Mouse (Mus musculus) heart, postnatal 0 days (tissue): ENCODE results near the gene Ggt5. TPM values are rescaled to one million over a fixed set of nuclear protein-coding genes. Genes with fewer than 3 reads are reported as not detected.

ENCODE experiments used
- ATAC-seq: fragments of 200-750 bp; cut with Nextera tagmentation; 2 replicates; pipeline ENCODE4 v1.8.0; 2017; ENCODE audit warnings: low read depth, moderate number of reproducible peaks, moderate library complexity; ENCODE audit not compliant: insufficient read depth
- DNase-seq: peaks from one replicate; pipeline ENCODE4 v3.0.0-alpha.2; 2016; ENCODE audit warnings: low spot score
- H3K27ac ChIP-seq: fragments of 300-500 bp; sonication (generic); 2 replicates; pipeline ENCODE4 v1.5.1; 2014; ENCODE audit warnings: low read depth, mild to moderate bottlenecking
- H3K27me3 ChIP-seq: fragments of 300-500 bp; sonication (generic); 2 replicates; pipeline ENCODE4 v1.6.1; 2014; ENCODE audit warnings: low read length, mixed read lengths; ENCODE audit not compliant: control insufficient read depth, insufficient read depth
- H3K36me3 ChIP-seq: fragments of 300-500 bp; sonication (generic); replicated peaks from 2 replicates; pipeline ENCODE4 v1.6.1; 2014; ENCODE audit warnings: low read length, mixed read lengths; ENCODE audit not compliant: control insufficient read depth, insufficient read depth
- H3K4me1 ChIP-seq: fragments of 300-500 bp; sonication (generic); 2 replicates; pipeline ENCODE4 v1.6.1; 2014; ENCODE audit warnings: antibody characterized with exemption; ENCODE audit not compliant: control insufficient read depth, insufficient read depth
- H3K4me2 ChIP-seq: fragments of 300-500 bp; sonication (generic); 2 replicates; pipeline ENCODE4 v1.6.1; 2014; ENCODE audit warnings: low read depth, mild to moderate bottlenecking, low read length, moderate library complexity
- H3K4me3 ChIP-seq: fragments of 300-500 bp; sonication (generic); 2 replicates; pipeline ENCODE4 v1.5.1; 2014; ENCODE audit warnings: low read depth, low read length
- H3K9ac ChIP-seq: fragments of 300-500 bp; sonication (generic); replicated peaks from 2 replicates; pipeline ENCODE4 v1.6.1; 2014; ENCODE audit warnings: low read depth, low read length, mixed read lengths
- H3K9me3 ChIP-seq: fragments of 300-500 bp; sonication (generic); replicated peaks from 2 replicates; pipeline ENCODE4 v1.6.1; 2016; ENCODE audit warnings: low read length; ENCODE audit not compliant: control insufficient read depth
- CTCF ChIP-seq: IDR thresholded peaks from 2 replicates; pipeline ENCODE4 v1.5.1; 2016; ENCODE audit warnings: antibody characterized with exemption, control low read depth, low read depth
- EP300 ChIP-seq: IDR thresholded peaks from 2 replicates; pipeline ENCODE4 v1.6.1; 2016; ENCODE audit warnings: antibody characterized with exemption, low read depth
- WGBS: fragments of 180-500 bp; shearing (Covaris S2); extraction: QIAGEN DNeasy Blood & Tissue Kit; methylation state at CpG from one replicate; pipeline ENCODE4 v1.1.7; 2014; 5-methylcytosine and 5-hydroxymethylcytosine counted together
- polyA plus RNA-seq: library from polyadenylated mRNA; unstranded; fragments of >200 nt; fragmentation: Nextera tagmentation; extraction: Ambion mirVana; gene quantifications from 2 replicates; pipeline ENCODE4 v1.2.1, GENCODE M21; 2015
- total RNA-seq: library from RNA; depleted of rRNA; stranded (reverse); fragments of >200 nt; gene quantifications from 2 replicates; pipeline ENCODE4 v1.2.3, GENCODE M21; 2014; ENCODE audit warnings: low replicate concordance

Ggt5 gene
- total and polyA plus RNA-seq, 2 experiments from 2014 or later, result 6.7 to 53.4 TPM

DNA sequence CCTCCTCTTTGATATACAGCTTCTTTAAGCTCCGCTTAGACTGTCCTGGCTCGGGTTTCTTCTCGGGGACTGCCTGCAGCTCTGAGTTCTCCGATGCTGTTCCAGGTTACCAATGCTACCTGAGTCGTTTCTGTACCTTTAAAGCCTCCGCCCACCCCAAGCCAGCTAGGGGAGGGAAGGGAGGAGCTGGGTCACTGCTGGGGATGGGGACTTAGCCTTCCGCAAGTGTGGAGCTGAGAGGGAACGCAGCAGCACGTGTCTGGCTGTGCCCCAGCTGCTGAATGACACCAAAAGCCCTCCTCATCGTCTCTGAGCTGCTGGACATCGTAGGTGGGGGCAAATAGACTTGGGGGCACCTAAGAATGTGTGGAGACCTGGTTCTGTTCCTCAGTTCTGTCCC lies 20.7 kb upstream of the Ggt5 start:
- no peak for ATAC-seq

DNA sequence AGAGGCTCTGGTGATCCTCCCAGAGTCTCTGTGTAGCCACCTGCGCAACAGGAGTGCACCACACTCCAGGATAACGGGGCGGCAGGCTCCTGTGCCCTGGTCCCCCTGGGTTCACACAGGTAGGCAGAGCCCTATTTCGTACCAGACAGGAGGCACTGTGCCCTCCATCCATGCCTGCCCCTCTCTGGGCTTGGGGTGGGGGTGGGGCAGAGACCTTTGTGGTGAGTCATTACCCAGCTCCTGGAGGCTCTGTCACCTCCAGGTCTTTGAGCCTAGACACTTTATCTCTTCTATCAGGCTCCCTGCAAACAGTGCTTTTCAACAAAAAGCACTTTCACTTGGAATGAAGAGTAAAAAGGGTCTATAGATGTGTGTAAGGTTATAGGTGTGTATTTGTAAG lies 20.3 kb upstream of the Ggt5 start:
- TF ChIP-seq CTCF, result no peak
- TF ChIP-seq EP300, result no peak
- no peak overlapping the region for H3K4me2 ChIP-seq

More for the DNA sequence above, 20.7 kb upstream of the Ggt5 start:
- no peak for DNase-seq
- Histone ChIP-seq H3K9ac (no peak overlapping the region), H3K9me3 (no peaks in the 10 kb centered on the region), H3K36me3 (no peaks in the 10 kb centered on the region), H3K4me3 (no peak overlapping the region), H3K4me1 (no peaks in the 10 kb centered on the region), H3K4me2 (no peak overlapping the region), H3K27ac (no peak overlapping the region), H3K27me3 (peaks cover 7% of the 10 kb centered on the region; the same call in 1 of the 2 replicates)
- 9% methylated on average over 11 of the region's 11 CpGs for WGBS
- TF ChIP-seq CTCF (no peak), EP300 (no peak)

DNA sequence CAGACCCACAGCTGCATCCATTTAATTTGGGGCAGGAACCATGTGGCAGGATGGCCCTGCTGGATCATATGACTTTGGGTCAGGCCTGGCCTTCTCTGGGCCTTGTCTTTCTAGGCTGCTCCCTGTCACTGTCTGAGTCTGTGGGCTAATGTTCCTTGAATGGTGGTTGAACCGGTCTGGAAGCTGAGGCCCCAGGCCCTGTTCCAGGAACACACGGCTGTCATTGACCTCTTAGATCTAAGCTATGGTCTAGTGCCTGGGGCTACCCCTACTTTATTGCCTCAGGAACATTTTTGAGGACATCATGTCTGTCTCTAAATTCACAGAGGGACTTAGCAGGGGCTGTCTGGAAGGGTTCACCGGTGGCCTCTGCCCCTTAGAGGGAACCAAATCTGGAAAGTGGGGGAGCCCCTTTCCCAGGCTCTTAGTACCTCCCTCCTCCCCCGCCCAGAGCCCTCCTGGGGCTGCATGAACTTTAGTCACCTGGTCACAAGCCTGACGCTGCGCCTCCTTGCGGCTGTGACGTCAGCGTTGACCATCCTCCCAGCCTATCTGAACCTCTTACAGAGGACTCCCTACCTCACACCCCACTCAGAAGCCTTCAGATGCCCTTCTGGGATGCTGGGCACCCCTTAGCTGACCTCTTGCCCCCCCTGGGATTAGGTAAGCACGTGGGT lies 18.0 kb upstream of the Ggt5 start:
- 39% methylated on average over 10 of the region's 10 CpGs for WGBS
- no peaks in the 10 kb centered on the region for H3K36me3 ChIP-seq
- no peak overlapping the region for H3K4me2 ChIP-seq
- TF ChIP-seq CTCF (no peak), EP300 (no peak)
- no peak overlapping the region for H3K9ac ChIP-seq
- no peaks in the 10 kb centered on the region for H3K9me3 ChIP-seq
- no peak overlapping the region for H3K27ac ChIP-seq
- ATAC-seq, result no peak
- no peak for DNase-seq
- no peaks in the 10 kb centered on the region for H3K4me1 ChIP-seq
- no peak overlapping the region for H3K4me3 ChIP-seq
- peaks cover 7% of the 10 kb centered on the region; the same call in 1 of the 2 replicates for H3K27me3 ChIP-seq

More for the DNA sequence above, 20.3 kb upstream of the Ggt5 start:
- H3K27me3 ChIP-seq, result peaks cover 7% of the 10 kb centered on the region; the same call in 1 of the 2 replicates
- ATAC-seq (no peak), DNase-seq (no peak)
- WGBS, result 36% methylated on average over 4 of the region's 4 CpGs
- no peaks in the 10 kb centered on the region for H3K9me3 ChIP-seq
- no peak overlapping the region for H3K4me3 ChIP-seq
- H3K9ac ChIP-seq, result no peak overlapping the region
- no peaks in the 10 kb centered on the region for H3K4me1 ChIP-seq
- H3K36me3 ChIP-seq, result no peaks in the 10 kb centered on the region
- H3K27ac ChIP-seq, result no peak overlapping the region

DNA sequence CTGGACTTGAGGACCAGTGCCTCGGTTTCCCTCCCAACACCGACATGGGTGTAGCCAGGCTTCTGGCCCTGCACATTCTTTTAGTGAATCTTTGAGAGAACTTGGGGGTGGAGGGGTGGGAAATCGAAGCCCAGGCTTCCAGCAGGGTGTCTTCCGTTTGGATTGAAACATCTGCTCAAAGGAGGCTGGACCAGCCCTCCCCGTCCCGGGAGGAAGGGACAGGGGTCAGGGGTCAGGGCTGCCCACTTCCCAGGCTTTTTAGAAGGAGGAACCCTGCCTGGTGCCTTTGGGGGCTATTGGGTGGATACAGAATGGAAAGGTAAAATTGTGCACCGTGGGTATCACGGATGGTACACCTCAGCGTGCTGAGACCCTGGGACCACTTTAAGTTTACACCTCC lies 17.2 kb upstream of the Ggt5 start:
- DNase-seq, result no peak
- Histone ChIP-seq H3K27ac (no peak overlapping the region), H3K4me3 (no peak overlapping the region), H3K9ac (no peak overlapping the region), H3K4me2 (no peak overlapping the region), H3K9me3 (no peaks in the 10 kb centered on the region), H3K36me3 (no peaks in the 10 kb centered on the region), H3K4me1 (no peaks in the 10 kb centered on the region), H3K27me3 (peaks cover 7% of the 10 kb centered on the region; the same call in 1 of the 2 replicates)
- WGBS, result 55% methylated on average over 9 of the region's 9 CpGs
- no peak for ATAC-seq
- TF ChIP-seq CTCF, result no peak
- no peak for TF ChIP-seq EP300

DNA sequence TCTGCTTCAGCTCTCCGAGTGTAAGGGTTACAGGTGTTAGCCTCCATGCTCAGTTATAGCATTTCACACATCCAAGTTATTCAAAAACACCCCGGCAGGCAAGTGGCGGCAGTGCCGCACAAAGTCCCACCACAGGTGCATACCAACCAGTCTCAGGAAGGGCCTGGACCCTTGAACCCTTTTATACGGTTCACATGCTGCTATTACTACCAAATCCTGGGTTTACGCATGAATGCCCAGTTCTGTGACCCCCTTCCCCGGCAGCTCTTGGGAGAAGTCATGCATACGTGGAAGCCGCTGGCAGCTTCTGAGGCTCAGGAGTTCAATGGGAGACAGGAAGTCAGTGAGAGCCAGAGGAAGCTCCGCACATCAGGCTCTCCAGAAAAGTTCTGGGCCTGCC lies 16.0 kb upstream of the Ggt5 start:
- Histone ChIP-seq H3K9ac (no peak overlapping the region), H3K9me3 (no peaks in the 10 kb centered on the region), H3K36me3 (no peaks in the 10 kb centered on the region), H3K27ac (no peak overlapping the region), H3K4me1 (no peaks in the 10 kb centered on the region), H3K4me2 (no peak overlapping the region), H3K4me3 (no peak overlapping the region), H3K27me3 (peaks cover 6% of the 10 kb centered on the region; the same call in 1 of the 2 replicates)
- WGBS, result 79% methylated on average over 10 of the region's 10 CpGs
- no peak for DNase-seq
- no peak for TF ChIP-seq CTCF
- no peak for TF ChIP-seq EP300
- ATAC-seq, result no peak

DNA sequence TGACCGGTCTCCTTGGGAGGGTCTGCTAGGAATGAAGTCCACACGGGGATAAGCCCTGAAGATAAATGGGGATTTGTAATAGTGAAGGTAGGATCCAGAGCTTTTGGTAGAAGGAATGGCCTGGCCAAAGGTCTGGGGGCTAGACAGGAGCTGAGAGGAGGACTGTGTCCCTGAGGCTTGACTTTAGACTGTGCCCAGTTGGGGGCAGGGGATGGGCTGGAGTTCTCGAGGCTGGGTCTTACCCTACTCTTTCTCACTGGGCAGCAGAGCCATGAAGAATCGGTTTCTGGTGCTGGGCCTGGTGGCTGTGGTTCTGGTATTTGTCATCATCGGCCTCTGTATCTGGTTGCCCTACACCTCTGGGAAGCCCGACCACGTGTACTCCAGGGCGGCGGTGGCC lies 15.2 kb upstream of the Ggt5 start:
- TF ChIP-seq EP300 (no peak), CTCF (no peak)
- Histone ChIP-seq H3K27me3 (no peaks in the 10 kb centered on the region), H3K9me3 (no peaks in the 10 kb centered on the region), H3K27ac (no peak overlapping the region), H3K36me3 (no peaks in the 10 kb centered on the region), H3K4me3 (no peak overlapping the region), H3K4me2 (no peak overlapping the region), H3K9ac (no peak overlapping the region), H3K4me1 (no peaks in the 10 kb centered on the region)
- ATAC-seq (no peak), DNase-seq (no peak)
- whole genome bisulfite sequencing, result 67% methylated on average over 9 of the region's 9 CpGs
